Mouse (Mus musculus) G1E (cell line): ENCODE measurements around the gene Pdgfc.

ENCODE experiments used
- CTCF ChIP-seq: IDR thresholded peaks from 2 replicates; pipeline ENCODE4 v1.5.1; 2012; ENCODE audit warnings: low read depth, low read length, inconsistent platforms, mixed read lengths
- GATA1 ChIP-seq: IDR thresholded peaks from 2 replicates; pipeline ENCODE4 v1.6.1; 2012; ENCODE audit warnings: borderline replicate concordance, low read length, inconsistent platforms, mixed read lengths
- GATA2 ChIP-seq: IDR thresholded peaks from 2 replicates; pipeline ENCODE4 v1.6.1; 2012; ENCODE audit warnings: low read depth, low read length, inconsistent platforms, borderline replicate concordance
- POLR2AphosphoS5 ChIP-seq: IDR thresholded peaks from 2 replicates; pipeline ENCODE4 v1.6.1; 2012; ENCODE audit warnings: low read depth, low read length, inconsistent platforms; ENCODE audit not compliant: insufficient replicate concordance
- TAL1 ChIP-seq: conservative IDR thresholded peaks from 2 replicates; pipeline ENCODE4 v1.6.1; 2012; ENCODE audit warnings: low read depth, low read length, inconsistent platforms, mixed read lengths

GRCm38 (mm10) chr3:81110968-81111367, 74.8 kb downstream of the Pdgfc start:
- TF ChIP-seq CTCF, result no peak
- TF ChIP-seq POLR2AphosphoS5, result no peak
- TF ChIP-seq GATA1, result no peak
- no peak for TF ChIP-seq TAL1
- no peak for TF ChIP-seq GATA2
